Mouse (Mus musculus): Measurements from ENCODE around the gene Ust. TPM values are rescaled to one million over a fixed set of nuclear protein-coding genes. Genes with fewer than 3 reads are reported as not detected.
"Not testable (repeated sequence)": the region's sequence is repeated elsewhere in the genome, so short reads cannot be mapped to it uniquely, and the experiment has no call there.

Gene Ust
- 2.5 and 3.3 TPM in 2 replicates for polyA plus RNA-seq (2015; fragmentation: Nextera tagmentation; extraction: Ambion mirVana)

DNA sequence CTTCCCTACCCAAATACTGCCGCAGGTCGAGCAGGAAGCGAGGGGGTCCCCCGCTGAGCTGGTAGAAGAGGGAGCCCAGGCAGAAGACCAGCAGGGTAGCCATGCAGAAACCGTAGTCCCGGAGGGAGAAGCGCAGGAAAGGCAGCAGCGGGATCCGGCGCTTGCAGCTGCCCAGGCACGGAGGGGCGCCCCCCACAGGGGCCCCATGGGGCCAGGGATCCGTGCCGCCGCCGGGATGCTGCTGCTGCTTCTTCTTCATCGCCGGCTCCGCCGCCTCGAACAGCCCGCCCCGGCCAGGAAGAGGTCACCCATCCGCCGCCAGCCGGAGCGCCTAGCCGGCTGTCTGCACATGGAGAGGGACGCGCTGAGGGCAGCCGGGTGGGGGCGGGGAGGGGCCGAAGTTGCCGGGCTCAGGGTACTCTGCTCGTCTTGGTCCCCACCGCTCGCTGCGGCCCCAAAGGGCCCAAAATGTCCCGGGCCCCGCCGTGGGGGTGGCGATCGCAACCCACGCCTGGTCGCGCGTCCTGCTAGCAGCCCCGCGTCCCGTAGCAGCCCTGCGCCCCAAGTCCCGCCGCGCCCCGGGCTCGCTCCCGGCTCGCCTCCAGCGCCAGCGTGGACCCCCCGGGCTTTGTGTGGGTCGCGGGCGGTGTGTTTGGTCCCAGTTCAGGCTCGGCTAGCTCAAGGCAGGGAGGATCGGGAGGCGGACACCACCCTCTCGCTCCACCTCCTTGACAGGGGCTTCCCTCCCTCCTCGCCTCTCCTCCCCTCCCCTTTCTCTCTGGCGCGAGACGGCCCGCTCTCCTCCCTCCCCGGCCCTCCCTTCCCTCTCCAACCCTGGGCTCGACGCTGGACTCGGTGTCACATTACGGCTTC is at the start of gene Ust:
TSS of gene Ust (minus strand) at position 685 of the 873 bp plus-strand sequence.
- H3K4me1 ChIP-seq (ENCODE audit: control insufficient read depth, insufficient read depth, low read length): peaks cover 5% of the 10 kb centered on the region; the same call in 1 of the 2 replicates
- no peaks in the 10 kb centered on the region for H3K36me3 ChIP-seq (ENCODE audit: control insufficient read depth, insufficient read depth, low read length)
- peak within 1 kb of the TSS; percentile 76 for H3K9ac ChIP-seq (ENCODE audit: low read depth, low read length)
- peak within 1 kb of the TSS; percentile 79 for H3K27ac ChIP-seq (ENCODE audit: low read length)
- WGBS: under 1% methylated on average over 74 of the region's 78 CpGs
- peaks cover 13% of the 10 kb centered on the region for H3K27me3 ChIP-seq (replicated peaks; ENCODE audit: control insufficient read depth, insufficient read depth, low read length)
- ATAC-seq: peak; percentile 96
- H3K9me3 ChIP-seq (ENCODE audit: control insufficient read depth, low read length): no peaks in the 10 kb centered on the region
- H3K4me3 ChIP-seq (ENCODE audit: low read length): peak within 1 kb of the TSS; percentile 78
- peak within 1 kb of the TSS; percentile 91 for H3K4me2 ChIP-seq (ENCODE audit: low read depth, low read length)

DNA sequence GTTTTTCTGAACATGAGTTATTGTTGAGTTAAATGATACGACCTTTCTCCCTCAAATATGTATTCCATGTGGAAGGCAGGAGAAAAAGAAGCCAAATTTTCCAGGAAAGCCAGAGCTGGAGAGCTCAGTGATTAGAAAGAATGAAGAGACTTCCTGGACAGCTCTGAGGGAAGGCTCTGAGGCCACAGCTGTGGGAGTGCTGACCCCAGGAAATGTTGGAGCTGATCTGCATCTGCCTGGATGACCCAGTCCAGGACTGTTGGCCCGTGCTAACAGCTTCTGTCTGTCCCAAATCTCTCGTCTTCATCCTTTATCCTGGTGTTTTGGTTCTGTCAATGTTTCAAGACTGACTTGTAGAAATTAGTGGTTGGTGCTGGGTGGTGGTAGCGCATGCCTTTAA is 42.7 kb upstream of the Ust start:
- no peaks in the 10 kb centered on the region for H3K9me3 ChIP-seq (ENCODE audit: control insufficient read depth, low read length)
- H3K9ac ChIP-seq (ENCODE audit: low read depth, low read length): no peak overlapping the region
- H3K36me3 ChIP-seq (ENCODE audit: control insufficient read depth, insufficient read depth, low read length): no peaks in the 10 kb centered on the region
- H3K27ac ChIP-seq (ENCODE audit: low read length): no peak overlapping the region
- no peaks in the 10 kb centered on the region for H3K27me3 ChIP-seq (replicated peaks; ENCODE audit: control insufficient read depth, insufficient read depth, low read length)
- H3K4me2 ChIP-seq (ENCODE audit: low read depth, low read length): no peak overlapping the region
- ATAC-seq: no peak
- no peak overlapping the region for H3K4me3 ChIP-seq (ENCODE audit: low read length)
- no peaks in the 10 kb centered on the region for H3K4me1 ChIP-seq (ENCODE audit: control insufficient read depth, insufficient read depth, low read length)
- 86% methylated on average over 4 of the region's 4 CpGs for WGBS

DNA sequence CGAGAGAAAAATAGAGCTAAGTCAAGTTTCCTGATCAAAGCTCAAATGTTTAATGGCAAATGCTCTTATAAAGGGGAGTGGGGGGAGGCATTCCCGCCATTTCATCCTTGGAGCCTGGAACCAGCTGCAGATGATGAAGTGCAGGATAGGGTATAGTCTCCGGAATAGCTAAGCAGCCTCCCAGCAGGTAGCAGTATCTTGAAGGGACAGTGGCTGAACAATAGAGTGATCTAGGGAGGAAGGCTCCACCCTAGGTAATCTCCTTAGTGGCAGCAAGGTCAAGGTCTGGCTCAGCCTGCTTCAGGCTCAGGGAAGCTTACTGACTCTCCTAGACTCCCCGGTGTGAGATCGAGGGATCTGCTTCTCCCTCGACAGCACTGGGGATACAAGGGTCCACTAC is 40.9 kb upstream of the Ust start:
- ATAC-seq; H3K4me2 ChIP-seq (ENCODE audit: low read depth, low read length); H3K9me3 ChIP-seq (ENCODE audit: control insufficient read depth, low read length); H3K27me3 ChIP-seq (replicated peaks; ENCODE audit: control insufficient read depth, insufficient read depth, low read length); H3K27ac ChIP-seq (ENCODE audit: low read length); H3K9ac ChIP-seq (ENCODE audit: low read depth, low read length); H3K4me1 ChIP-seq (ENCODE audit: control insufficient read depth, insufficient read depth, low read length); H3K4me3 ChIP-seq (ENCODE audit: low read length); H3K36me3 ChIP-seq (ENCODE audit: control insufficient read depth, insufficient read depth, low read length): not testable (repeated sequence)
- WGBS: 73% methylated on average over 6 of the region's 6 CpGs

DNA sequence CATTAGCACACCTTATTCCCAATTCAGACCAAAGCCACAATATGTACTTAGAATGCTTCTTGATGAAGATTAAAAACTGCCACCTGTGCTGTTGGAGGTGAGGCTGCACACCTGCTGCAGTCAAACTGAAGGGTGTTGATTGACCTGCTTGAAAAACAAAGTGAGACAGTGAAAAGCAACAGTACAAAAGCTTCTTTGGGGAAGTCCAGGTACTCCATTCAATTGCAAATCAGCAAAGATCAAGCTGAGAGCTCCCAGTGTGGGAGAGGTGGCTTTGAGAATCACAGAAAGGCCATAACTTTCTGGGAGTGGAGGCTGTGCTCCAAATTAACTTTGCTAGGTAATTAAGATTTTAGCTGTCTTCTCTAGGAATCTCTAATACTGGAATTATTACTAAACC is 33.6 kb upstream of the Ust start:
- not testable (repeated sequence) for H3K4me1 ChIP-seq (ENCODE audit: control insufficient read depth, insufficient read depth, low read length); H3K9ac ChIP-seq (ENCODE audit: low read depth, low read length); H3K4me3 ChIP-seq (ENCODE audit: low read length); H3K9me3 ChIP-seq (ENCODE audit: control insufficient read depth, low read length); H3K4me2 ChIP-seq (ENCODE audit: low read depth, low read length); ATAC-seq; H3K27ac ChIP-seq (ENCODE audit: low read length); H3K36me3 ChIP-seq (ENCODE audit: control insufficient read depth, insufficient read depth, low read length); H3K27me3 ChIP-seq (replicated peaks; ENCODE audit: control insufficient read depth, insufficient read depth, low read length)

DNA sequence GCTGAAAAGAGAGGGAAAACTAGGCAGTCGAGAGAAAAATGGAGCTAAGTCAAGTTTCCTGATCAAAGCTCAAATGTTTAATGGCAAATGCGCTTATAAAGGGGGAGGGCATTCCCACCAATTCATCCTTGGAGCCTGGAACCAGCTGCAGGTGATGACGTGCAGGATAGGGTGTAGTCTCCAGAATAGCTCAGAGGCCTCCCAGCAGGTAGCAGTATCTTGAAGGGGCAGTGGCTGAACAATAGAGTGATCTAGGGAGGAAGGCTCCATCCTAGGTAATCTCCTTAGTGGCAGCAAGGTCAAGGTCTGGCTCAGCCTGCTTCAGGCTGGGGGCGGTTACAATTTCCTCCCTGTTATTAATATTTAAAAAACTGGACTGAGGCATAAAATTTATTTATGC is 33.0 kb upstream of the Ust start:
- not testable (repeated sequence) for H3K4me2 ChIP-seq (ENCODE audit: low read depth, low read length); ATAC-seq
- WGBS: 94% methylated on average over 4 of the region's 4 CpGs

DNA sequence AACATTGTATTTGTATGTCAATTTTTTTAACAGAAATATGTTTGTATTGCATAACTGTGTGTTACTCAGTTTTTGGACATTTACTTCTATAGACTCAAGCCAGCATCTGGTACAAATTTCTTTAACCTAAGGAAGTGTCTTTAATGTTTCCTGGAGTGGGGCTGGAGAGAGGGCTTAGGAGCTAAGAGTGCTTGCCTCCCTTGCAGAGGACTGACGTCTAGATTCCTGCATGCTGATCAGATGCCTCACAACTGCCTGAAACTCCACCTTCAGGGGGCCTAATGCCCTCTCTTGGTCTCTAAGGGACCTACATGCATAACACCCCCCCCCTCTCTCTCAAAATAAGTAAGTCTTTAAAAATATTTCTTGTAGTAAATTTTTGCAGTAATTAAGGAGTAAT is 22.9 kb upstream of the Ust start:
- WGBS: 31% methylated on average over 1 of the region's 1 CpGs

More for the DNA sequence above, 33.0 kb upstream of the Ust start:
- H3K4me1 ChIP-seq (ENCODE audit: control insufficient read depth, insufficient read depth, low read length); H3K4me3 ChIP-seq (ENCODE audit: low read length); H3K36me3 ChIP-seq (ENCODE audit: control insufficient read depth, insufficient read depth, low read length); H3K27me3 ChIP-seq (replicated peaks; ENCODE audit: control insufficient read depth, insufficient read depth, low read length); H3K27ac ChIP-seq (ENCODE audit: low read length); H3K9ac ChIP-seq (ENCODE audit: low read depth, low read length); H3K9me3 ChIP-seq (ENCODE audit: control insufficient read depth, low read length): not testable (repeated sequence)

DNA sequence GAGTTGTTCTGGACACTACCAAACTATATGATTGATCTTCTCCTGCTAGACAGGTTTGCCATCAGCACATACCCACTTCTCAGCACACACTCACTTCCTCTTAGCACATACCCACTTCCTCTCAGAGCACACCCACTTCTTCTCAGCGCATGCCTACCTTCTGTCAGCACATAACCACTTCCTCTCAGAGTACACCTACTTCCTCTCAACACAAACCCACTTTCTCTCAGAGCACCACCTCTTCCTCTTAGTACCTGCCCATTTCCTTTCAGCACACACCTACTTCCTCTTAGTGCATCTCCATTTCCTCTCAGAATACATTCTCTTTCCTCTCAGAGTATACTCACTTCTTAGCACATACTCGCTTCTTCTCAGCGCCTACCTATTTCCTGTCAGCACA is 16.8 kb upstream of the Ust start:
- Histone ChIP-seq H3K9ac (ENCODE audit: low read depth, low read length) (no peak overlapping the region), H3K4me1 (ENCODE audit: control insufficient read depth, insufficient read depth, low read length) (no peaks in the 10 kb centered on the region), H3K4me3 (ENCODE audit: low read length) (no peak overlapping the region), H3K9me3 (ENCODE audit: control insufficient read depth, low read length) (no peaks in the 10 kb centered on the region), H3K36me3 (ENCODE audit: control insufficient read depth, insufficient read depth, low read length) (no peaks in the 10 kb centered on the region), H3K27me3 (replicated peaks; ENCODE audit: control insufficient read depth, insufficient read depth, low read length) (no peaks in the 10 kb centered on the region), H3K4me2 (ENCODE audit: low read depth, low read length) (no peak overlapping the region), H3K27ac (ENCODE audit: low read length) (no peak overlapping the region)
- ATAC-seq: no peak
- 91% methylated on average over 3 of the region's 3 CpGs for WGBS

More for the DNA sequence above, 22.9 kb upstream of the Ust start:
- H3K9me3 ChIP-seq (ENCODE audit: control insufficient read depth, low read length): no peaks in the 10 kb centered on the region
- H3K4me1 ChIP-seq (ENCODE audit: control insufficient read depth, insufficient read depth, low read length): no peaks in the 10 kb centered on the region
- H3K4me3 ChIP-seq (ENCODE audit: low read length): no peak overlapping the region
- H3K27me3 ChIP-seq (replicated peaks; ENCODE audit: control insufficient read depth, insufficient read depth, low read length): no peaks in the 10 kb centered on the region
- no peak overlapping the region for H3K4me2 ChIP-seq (ENCODE audit: low read depth, low read length)
- H3K9ac ChIP-seq (ENCODE audit: low read depth, low read length): no peak overlapping the region
- no peak overlapping the region for H3K27ac ChIP-seq (ENCODE audit: low read length)
- ATAC-seq: no peak
- no peaks in the 10 kb centered on the region for H3K36me3 ChIP-seq (ENCODE audit: control insufficient read depth, insufficient read depth, low read length)

DNA sequence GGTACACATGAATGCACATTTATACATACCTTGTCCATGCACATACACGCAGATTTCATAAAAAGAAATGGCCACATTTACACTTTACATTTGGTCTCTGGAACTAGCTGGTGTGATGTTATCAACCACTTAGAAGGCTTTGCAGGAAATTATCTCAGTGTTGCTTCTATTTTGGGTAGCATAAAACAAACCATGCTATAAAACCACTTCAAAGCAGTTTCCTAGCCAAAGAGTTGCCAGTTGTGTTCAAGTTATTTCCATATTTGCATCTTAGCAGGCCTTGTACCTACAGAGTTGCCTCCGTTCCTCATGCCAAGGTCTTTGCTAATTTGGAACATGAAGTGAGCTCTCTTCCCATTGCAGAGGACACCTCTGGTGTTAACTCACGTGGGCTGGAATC is 13.0 kb upstream of the Ust start:
- no peak overlapping the region for H3K4me2 ChIP-seq (ENCODE audit: low read depth, low read length)
- H3K36me3 ChIP-seq (ENCODE audit: control insufficient read depth, insufficient read depth, low read length): no peaks in the 10 kb centered on the region
- H3K9ac ChIP-seq (ENCODE audit: low read depth, low read length): no peak overlapping the region
- H3K4me3 ChIP-seq (ENCODE audit: low read length): no peak overlapping the region
- no peaks in the 10 kb centered on the region for H3K27me3 ChIP-seq (replicated peaks; ENCODE audit: control insufficient read depth, insufficient read depth, low read length)
- H3K4me1 ChIP-seq (ENCODE audit: control insufficient read depth, insufficient read depth, low read length): no peaks in the 10 kb centered on the region
- H3K9me3 ChIP-seq (ENCODE audit: control insufficient read depth, low read length): no peaks in the 10 kb centered on the region
- 88% methylated on average over 3 of the region's 3 CpGs for WGBS
- ATAC-seq: no peak
- H3K27ac ChIP-seq (ENCODE audit: low read length): no peak overlapping the region

DNA sequence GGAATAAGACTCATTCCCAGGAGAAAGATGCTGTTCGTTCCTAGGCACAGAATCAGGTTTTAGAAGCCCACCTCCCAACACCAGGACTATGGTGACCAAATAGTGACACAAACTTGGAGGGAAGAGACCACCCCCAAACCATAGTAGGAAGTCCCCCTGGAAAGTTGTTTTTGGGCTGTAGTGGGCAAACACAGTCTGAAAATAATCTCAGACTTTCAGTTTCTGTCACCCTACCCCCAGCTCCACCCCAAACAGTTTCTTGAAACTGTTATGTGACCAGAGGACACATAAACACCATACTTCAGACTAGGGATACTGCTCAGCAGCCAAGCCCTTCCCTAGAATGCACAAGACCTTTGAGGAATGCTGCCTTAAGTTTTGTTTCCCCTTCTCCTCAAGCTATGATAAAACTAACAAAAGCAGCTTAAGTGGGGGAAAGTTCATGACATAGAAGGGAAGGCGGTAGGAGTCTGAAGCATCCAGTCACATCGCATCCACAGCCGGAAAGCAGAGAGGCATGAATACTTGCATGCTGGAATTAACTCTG is 12.0 kb upstream of the Ust start:
- no peaks in the 10 kb centered on the region for H3K27me3 ChIP-seq (replicated peaks; ENCODE audit: control insufficient read depth, insufficient read depth, low read length)
- WGBS: 72% methylated on average over 4 of the region's 4 CpGs
- no peak for ATAC-seq

More for the DNA sequence above, 12.0 kb upstream of the Ust start:
- H3K9ac ChIP-seq (ENCODE audit: low read depth, low read length): no peak overlapping the region
- no peaks in the 10 kb centered on the region for H3K4me1 ChIP-seq (ENCODE audit: control insufficient read depth, insufficient read depth, low read length)
- H3K4me2 ChIP-seq (ENCODE audit: low read depth, low read length): no peak overlapping the region
- H3K36me3 ChIP-seq (ENCODE audit: control insufficient read depth, insufficient read depth, low read length): no peaks in the 10 kb centered on the region
- H3K27ac ChIP-seq (ENCODE audit: low read length): no peak overlapping the region
- no peaks in the 10 kb centered on the region for H3K9me3 ChIP-seq (ENCODE audit: control insufficient read depth, low read length)
- H3K4me3 ChIP-seq (ENCODE audit: low read length): no peak overlapping the region

Data from intestine, embryonic 16.5 days (tissue).